Mouse (Mus musculus) neural tube, embryonic 11.5 days (tissue): ENCODE measurements around the gene Slbp. TPM values are rescaled to one million over a fixed set of nuclear protein-coding genes. Genes with fewer than 3 reads are reported as not detected.

Experiments
- ATAC-seq: fragments of 200-750 bp; cut with Nextera tagmentation; 2 replicates; pipeline ENCODE4 v1.8.0; 2017; ENCODE audit warnings: moderate number of reproducible peaks, mild to moderate bottlenecking, moderate TSS enrichment, moderate library complexity; ENCODE audit not compliant: insufficient read depth, low FRiP score, low TSS enrichment
- DNase-seq: peaks from one replicate; pipeline ENCODE4 v3.0.0-alpha.2; 2015; ENCODE audit warnings: low spot score
- H3K27ac ChIP-seq: fragments of 300-500 bp; sonication (generic); 2 replicates; pipeline ENCODE4 v1.5.1; 2014; ENCODE audit warnings: low read depth, mild to moderate bottlenecking, low read length
- H3K27me3 ChIP-seq: fragments of 300-500 bp; sonication (generic); 2 replicates; pipeline ENCODE4 v1.6.1; 2014; ENCODE audit warnings: mild to moderate bottlenecking, low read length, mixed read lengths; ENCODE audit not compliant: control insufficient read depth, insufficient read depth
- H3K36me3 ChIP-seq: fragments of 300-500 bp; sonication (generic); 2 replicates; pipeline ENCODE4 v1.6.1; 2014; ENCODE audit warnings: mild to moderate bottlenecking, low read length, moderate library complexity, mixed read lengths; ENCODE audit not compliant: control insufficient read depth, insufficient read depth
- H3K4me1 ChIP-seq: fragments of 300-500 bp; sonication (generic); 2 replicates; pipeline ENCODE4 v1.6.1; 2014; ENCODE audit warnings: low read length, mixed read lengths; ENCODE audit not compliant: control insufficient read depth, insufficient read depth
- H3K4me2 ChIP-seq: fragments of 300-500 bp; sonication (generic); 2 replicates; pipeline ENCODE4 v1.6.1; 2014; ENCODE audit warnings: low read depth, mild to moderate bottlenecking, moderate library complexity
- H3K4me3 ChIP-seq: fragments of 300-500 bp; sonication (generic); 2 replicates; pipeline ENCODE4 v1.5.1; 2014; ENCODE audit warnings: low read depth, low read length
- H3K9ac ChIP-seq: fragments of 300-500 bp; sonication (generic); 2 replicates; pipeline ENCODE4 v1.6.1; 2014; ENCODE audit warnings: mild to moderate bottlenecking, low read length
- H3K9me3 ChIP-seq: fragments of 300-500 bp; sonication (generic); 2 replicates; pipeline ENCODE4 v1.6.1; 2016; ENCODE audit warnings: low read length; ENCODE audit not compliant: control insufficient read depth
- WGBS: fragments of 180-500 bp; shearing (Covaris S2); extraction: QIAGEN DNeasy Blood & Tissue Kit; methylation state at CpG from one replicate; pipeline ENCODE4 v1.1.7; 2014; 5-methylcytosine and 5-hydroxymethylcytosine counted together
- polyA plus RNA-seq: library from polyadenylated mRNA; unstranded; fragments of >200 nt; fragmentation: Nextera tagmentation; extraction: Ambion mirVana; gene quantifications from 2 replicates; pipeline ENCODE4 v1.2.1, GENCODE M21; 2014

Gene Slbp
- polyA plus RNA-seq = 242 and 267 TPM in 2 replicates

DNA sequence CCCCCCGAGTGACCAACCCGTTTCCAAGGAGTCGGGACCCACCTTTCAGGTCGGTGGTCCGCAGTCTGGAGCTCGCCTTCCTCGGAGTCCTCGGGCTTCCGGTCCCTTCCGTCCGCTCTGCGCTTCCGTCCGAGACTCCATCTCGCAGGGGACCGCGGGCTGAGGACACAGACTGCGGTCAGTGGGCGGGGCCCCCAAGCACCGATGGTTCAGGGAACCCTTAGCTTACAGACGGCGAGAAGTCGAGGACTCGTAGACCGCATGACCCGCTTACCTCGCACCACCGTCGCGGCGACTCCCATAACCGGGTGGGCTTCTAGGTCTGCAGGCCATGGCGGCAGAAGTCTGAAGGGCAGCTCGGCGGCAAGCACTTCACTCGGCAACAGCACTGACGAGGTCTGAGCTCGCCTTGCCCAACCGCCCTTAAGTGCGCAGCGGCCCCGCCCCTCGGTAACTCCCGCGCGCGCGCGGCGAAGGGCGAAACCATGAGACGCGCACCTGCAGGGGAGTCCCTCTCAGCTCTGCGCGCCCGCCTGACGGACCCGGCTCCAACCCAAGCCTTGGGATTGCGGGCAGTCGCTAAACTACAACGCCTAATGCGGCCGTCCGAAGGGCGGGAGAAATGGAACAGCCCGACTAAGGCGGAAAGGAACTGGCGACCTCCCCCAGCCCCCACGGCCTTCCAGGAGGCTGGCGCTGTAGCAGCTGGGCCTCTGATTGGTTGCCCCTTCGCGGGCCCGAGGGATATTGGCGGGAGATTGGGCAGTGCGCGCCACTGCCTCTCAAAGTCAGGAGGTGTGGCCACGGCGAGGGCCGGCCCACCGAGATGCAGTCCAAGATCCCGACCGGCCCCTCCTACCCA is at the start of gene Slbp:
TSS of gene Slbp (minus strand) at position 654 of the 862 bp plus-strand sequence.
- under 1% methylated on average over 75 of the region's 82 CpGs for WGBS
- H3K4me1 ChIP-seq = peaks cover 12% of the 10 kb centered on the region; the same call in 1 of the 2 replicates
- no peaks in the 10 kb centered on the region for H3K27me3 ChIP-seq
- H3K9me3 ChIP-seq = no peaks in the 10 kb centered on the region
- peaks cover 8% of the 10 kb centered on the region for H3K36me3 ChIP-seq
- peak within 1 kb of the TSS; percentile 96 for H3K27ac ChIP-seq
- H3K4me2 ChIP-seq = peak within 1 kb of the TSS; percentile 52
- peak; percentile 97 for DNase-seq
- peak within 1 kb of the TSS; percentile 83 for H3K4me3 ChIP-seq
- H3K9ac ChIP-seq = peak within 1 kb of the TSS; percentile 80
- ATAC-seq = peak; percentile 97

DNA sequence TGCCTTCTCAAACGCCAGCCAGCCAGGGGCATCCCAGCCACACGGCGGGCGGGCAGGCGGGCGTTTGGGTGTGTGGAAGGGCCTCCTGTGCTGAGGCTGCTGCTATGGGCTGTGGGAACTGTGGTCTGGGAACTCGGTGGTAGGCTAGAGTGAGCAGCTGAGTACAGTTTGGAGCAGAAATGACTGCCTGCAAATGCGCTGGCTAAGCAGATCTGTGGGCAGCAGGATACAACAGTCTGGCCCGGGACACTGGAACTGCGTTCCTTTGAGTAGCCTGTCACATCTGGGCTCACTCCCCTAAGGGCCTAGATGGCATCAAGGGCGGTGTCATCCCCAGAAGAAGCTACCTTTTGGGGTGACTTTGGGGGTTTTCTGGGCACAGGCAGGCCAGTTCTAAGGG is 49.5 kb upstream of the Slbp start:
- Histone ChIP-seq H3K4me1 (peaks cover 53% of the 10 kb centered on the region), H3K4me2 (no peak overlapping the region), H3K27me3 (peaks cover 5% of the 10 kb centered on the region; the same call in 1 of the 2 replicates), H3K9me3 (no peaks in the 10 kb centered on the region), H3K9ac (no peak overlapping the region), H3K4me3 (no peak overlapping the region), H3K36me3 (no peaks in the 10 kb centered on the region), H3K27ac (no peak overlapping the region)
- 82% methylated on average over 11 of the region's 11 CpGs for WGBS
- ATAC-seq = no peak
- DNase-seq = no peak

DNA sequence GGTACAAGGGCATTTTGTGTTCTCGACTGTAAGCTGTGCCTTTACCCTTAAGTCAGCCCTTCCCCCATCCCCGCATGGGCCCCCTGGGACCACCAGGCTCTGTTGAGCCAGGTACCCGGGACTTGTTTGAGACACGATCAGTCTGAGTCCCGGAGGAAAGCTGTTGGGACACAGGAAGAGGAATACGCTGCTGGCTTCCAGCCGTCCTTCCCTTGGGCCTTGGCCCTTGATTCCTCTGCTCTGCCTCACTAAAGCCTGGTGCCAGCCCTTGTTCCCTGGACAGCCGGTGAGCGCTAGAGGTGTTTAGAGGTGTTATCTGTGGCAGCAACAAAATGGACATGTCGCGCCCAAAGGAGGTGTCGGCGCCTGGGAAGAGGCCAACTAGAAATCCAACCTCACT is 47.6 kb upstream of the Slbp start:
- no peak overlapping the region for H3K9ac ChIP-seq
- H3K27ac ChIP-seq = no peak overlapping the region
- H3K9me3 ChIP-seq = no peaks in the 10 kb centered on the region
- 55% methylated on average over 13 of the region's 13 CpGs for WGBS
- H3K4me3 ChIP-seq = no peak overlapping the region
- H3K4me2 ChIP-seq = no peak overlapping the region
- ATAC-seq = no peak
- H3K4me1 ChIP-seq = peaks cover 53% of the 10 kb centered on the region
- DNase-seq = no peak
- H3K27me3 ChIP-seq = peaks cover 14% of the 10 kb centered on the region; the same call in 1 of the 2 replicates
- H3K36me3 ChIP-seq = no peaks in the 10 kb centered on the region

DNA sequence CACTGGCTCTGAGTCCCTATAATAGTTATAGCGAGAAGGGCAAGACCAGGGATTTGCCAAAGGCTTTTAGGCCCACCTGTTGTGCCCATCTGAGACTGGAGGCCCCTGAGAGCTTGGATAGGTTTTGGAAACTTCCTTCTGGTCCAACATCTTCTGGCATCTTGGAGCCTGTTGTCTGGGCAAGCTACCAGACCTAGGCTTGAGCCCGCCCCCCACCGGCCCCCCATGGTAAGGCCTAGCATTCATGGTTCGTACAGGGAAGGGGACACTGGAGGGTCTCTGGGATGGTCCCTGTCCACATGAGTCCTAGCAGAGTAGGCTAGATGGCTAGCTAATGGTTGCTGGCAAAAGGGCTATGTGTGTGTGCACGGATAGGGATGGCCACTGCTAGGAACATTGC is 46.3 kb upstream of the Slbp start:
- Histone ChIP-seq H3K4me3 (no peak overlapping the region), H3K4me1 (peaks cover 55% of the 10 kb centered on the region), H3K4me2 (no peak overlapping the region), H3K9ac (no peak overlapping the region), H3K27ac (no peak overlapping the region), H3K36me3 (no peaks in the 10 kb centered on the region), H3K27me3 (peaks cover 16% of the 10 kb centered on the region; the same call in 1 of the 2 replicates), H3K9me3 (no peaks in the 10 kb centered on the region)
- no peak for DNase-seq
- no peak for ATAC-seq
- WGBS = 83% methylated on average over 5 of the region's 5 CpGs

DNA sequence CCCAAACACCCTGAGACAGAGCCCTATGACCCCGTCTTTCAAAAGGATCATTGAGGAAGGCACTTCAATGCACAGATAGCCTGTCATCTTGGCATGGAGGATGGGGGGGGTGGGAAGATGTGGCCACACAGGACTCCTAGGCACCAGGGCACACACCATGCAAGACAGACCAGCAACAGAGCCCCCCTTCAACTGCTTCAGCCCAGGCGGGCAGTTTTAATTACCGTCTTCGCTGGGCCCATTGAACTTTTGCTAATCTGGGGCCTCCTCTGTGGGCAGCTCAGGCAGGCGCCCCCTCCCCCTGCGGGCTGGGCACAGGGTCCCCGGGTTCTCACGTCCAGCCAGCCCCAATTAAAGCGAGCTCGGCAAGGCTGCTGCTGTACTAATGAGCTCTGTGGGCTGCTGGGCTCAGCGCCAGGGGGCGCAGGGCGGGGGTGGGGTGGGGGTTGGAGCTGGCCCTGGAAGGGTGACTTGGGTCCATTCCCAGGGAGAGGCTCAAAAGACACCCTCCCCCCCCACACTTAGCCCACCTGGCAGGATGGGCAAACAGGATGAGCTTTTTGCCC is 45.7 kb upstream of the Slbp start:
- 15% methylated on average over 13 of the region's 13 CpGs for WGBS
- no peaks in the 10 kb centered on the region for H3K9me3 ChIP-seq
- peaks cover 60% of the 10 kb centered on the region for H3K4me1 ChIP-seq
- H3K4me2 ChIP-seq = no peak overlapping the region
- no peak for DNase-seq
- no peak overlapping the region for H3K27ac ChIP-seq
- no peak overlapping the region for H3K4me3 ChIP-seq
- H3K36me3 ChIP-seq = no peaks in the 10 kb centered on the region
- no peak; the same call in 1 of the 2 replicates for ATAC-seq
- H3K27me3 ChIP-seq = peaks cover 16% of the 10 kb centered on the region; the same call in 1 of the 2 replicates
- H3K9ac ChIP-seq = no peak overlapping the region; the same call in 1 of the 2 replicates

DNA sequence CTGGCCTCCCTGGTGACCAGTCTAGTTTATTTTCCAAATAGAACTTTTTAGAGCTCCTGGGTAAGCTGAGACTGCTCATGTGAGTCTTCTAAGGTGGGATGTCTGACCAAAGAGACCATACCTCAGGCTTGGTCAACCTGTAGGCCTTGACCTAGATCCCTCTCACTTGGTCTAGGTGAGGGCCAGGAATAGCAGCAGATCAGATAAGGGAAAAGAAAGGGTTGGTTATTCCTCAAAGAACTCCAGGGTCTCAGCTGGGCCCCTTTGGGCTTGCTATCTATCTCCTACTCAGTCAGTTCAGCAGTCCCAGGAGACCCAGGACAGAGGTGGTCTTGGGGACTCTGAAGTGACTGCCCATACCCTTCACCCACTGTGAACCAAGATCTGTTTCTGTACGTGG is 45.2 kb upstream of the Slbp start:
- Histone ChIP-seq H3K4me3 (no peak overlapping the region), H3K27ac (no peak overlapping the region), H3K9me3 (no peaks in the 10 kb centered on the region), H3K9ac (no peak overlapping the region), H3K4me1 (peaks cover 65% of the 10 kb centered on the region), H3K36me3 (no peaks in the 10 kb centered on the region), H3K4me2 (no peak overlapping the region), H3K27me3 (peaks cover 16% of the 10 kb centered on the region; the same call in 1 of the 2 replicates)
- no peak for DNase-seq
- ATAC-seq = no peak
- 16% methylated on average over 1 of the region's 1 CpGs for WGBS

DNA sequence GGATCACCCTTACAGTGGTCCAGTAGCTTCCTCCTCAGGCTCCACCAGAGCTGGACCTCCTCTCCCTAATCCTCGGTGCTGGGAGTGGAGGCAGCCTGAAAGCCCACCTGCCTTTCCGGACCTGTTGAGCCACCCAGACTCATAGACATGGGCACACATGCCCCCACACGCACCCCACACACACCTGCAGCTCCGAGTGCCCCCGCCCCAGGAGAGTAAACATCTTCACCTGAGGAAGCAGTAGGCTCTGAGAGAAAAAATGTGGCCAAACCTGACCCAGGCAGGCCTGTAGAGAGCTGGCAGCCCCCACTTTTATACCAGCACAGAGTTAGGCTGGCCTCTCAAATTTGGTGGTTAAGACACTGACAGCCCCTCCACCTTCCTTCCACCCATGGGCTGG is 44.1 kb upstream of the Slbp start:
- H3K4me2 ChIP-seq = 0 out of 2 replicates have a peak overlapping the region, but pooled peaks have one; percentile 84
- H3K9ac ChIP-seq = no peak overlapping the region
- H3K4me1 ChIP-seq = peaks cover 74% of the 10 kb centered on the region
- 59% methylated on average over 5 of the region's 5 CpGs for WGBS
- no peak overlapping the region for H3K4me3 ChIP-seq
- H3K27me3 ChIP-seq = peaks cover 16% of the 10 kb centered on the region; the same call in 1 of the 2 replicates
- no peaks in the 10 kb centered on the region for H3K36me3 ChIP-seq
- ATAC-seq (no peak), DNase-seq (no peak)
- no peak overlapping the region; the same call in 1 of the 2 replicates for H3K27ac ChIP-seq
- H3K9me3 ChIP-seq = no peaks in the 10 kb centered on the region

DNA sequence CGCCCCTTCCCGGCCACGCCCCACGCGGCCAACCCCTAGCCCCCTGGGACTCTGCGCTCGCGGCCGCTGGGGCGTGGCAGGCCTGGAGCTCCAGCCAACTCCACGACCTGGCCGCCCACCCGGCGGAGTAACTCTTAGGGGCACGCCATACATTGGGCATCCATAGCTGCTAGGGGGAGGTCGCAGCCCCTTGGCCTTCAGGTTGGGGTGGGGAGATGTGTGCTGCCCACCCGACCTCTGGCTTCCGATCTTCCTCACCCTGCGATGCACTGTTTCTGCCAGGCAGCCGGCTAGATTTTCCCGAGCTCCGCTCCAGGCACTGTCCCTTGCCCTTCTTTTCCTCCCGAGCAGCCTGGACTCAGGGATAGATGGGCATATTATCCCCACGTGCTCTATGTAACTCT is 43.3 kb upstream of the Slbp start:
- Histone ChIP-seq H3K4me2 (peak overlapping the region; percentile 84), H3K36me3 (no peaks in the 10 kb centered on the region), H3K4me3 (peak overlapping the region; percentile 38), H3K27ac (peak overlapping the region; percentile 92), H3K9me3 (no peaks in the 10 kb centered on the region), H3K27me3 (peaks cover 16% of the 10 kb centered on the region; the same call in 1 of the 2 replicates), H3K4me1 (peaks cover 75% of the 10 kb centered on the region), H3K9ac (peak overlapping the region; percentile 71)
- peak; percentile 13; the same call in 1 of the 2 replicates for ATAC-seq
- DNase-seq = no peak
- 2% methylated on average over 24 of the region's 24 CpGs for WGBS
